Mouse (Mus musculus) cerebellum, adult 2 months (tissue): ENCODE results near the gene Bbx. TPM values are rescaled to one million over a fixed set of nuclear protein-coding genes. Genes with fewer than 3 reads are reported as not detected.

Experiments
- DNase-seq, 2 experiments: peaks; one replicate each; pipeline ENCODE4 v3.0.0; 2021
- H3K27ac ChIP-seq: fragments of 200-500 bp; 2 replicates; pipeline ENCODE4 v1.5.1; 2012; ENCODE audit warnings: low read length, control low read depth, inconsistent platforms; ENCODE audit not compliant: insufficient read depth
- H3K27me3 ChIP-seq: fragments of 200-500 bp; 2 replicates; pipeline ENCODE4 v1.6.1; 2012; ENCODE audit warnings: inconsistent platforms, mild to moderate bottlenecking, low read length, moderate library complexity; ENCODE audit not compliant: control insufficient read depth, insufficient read depth
- H3K4me1 ChIP-seq: fragments of 200-500 bp; 2 replicates; pipeline ENCODE4 v1.6.1; 2011; ENCODE audit warnings: low read length; ENCODE audit not compliant: control insufficient read depth, insufficient read depth
- H3K4me3 ChIP-seq: fragments of 200-500 bp; replicated peaks from 2 replicates; pipeline ENCODE3; 2011; ENCODE audit warnings: mild to moderate bottlenecking, low read depth, low read length, control low read depth; ENCODE audit not compliant: insufficient read depth
- CTCF ChIP-seq: fragments of 200-500 bp; IDR thresholded peaks from 2 replicates; pipeline ENCODE4 v1.5.1; 2011; ENCODE audit warnings: low read depth, mild to moderate bottlenecking, control low read depth, low read length, moderate library complexity, borderline replicate concordance; ENCODE audit not compliant: insufficient read depth
- POLR2A ChIP-seq: fragments of 200-500 bp; IDR thresholded peaks from 2 replicates; pipeline ENCODE4 v1.6.1; 2011; ENCODE audit warnings: low read length, control low read depth, borderline replicate concordance; ENCODE audit not compliant: insufficient read depth
- WGBS: fragments of 180-500 bp; shearing (Covaris S2); methylation state at CpG from one replicate; pipeline ENCODE4 v1.1.7; 2018; 5-methylcytosine and 5-hydroxymethylcytosine counted together
- polyA plus RNA-seq: library from polyadenylated mRNA; depleted of rRNA; stranded (reverse); fragments of >200 nt; gene quantifications from 2 replicates; pipeline ENCODE4 v1.2.3, GENCODE M21; 2012

Gene Bbx
- polyA plus RNA-seq, 1 experiment = 12.0 TPM

GRCm38 (mm10) chr16:50217084-50217483, 215.1 kb downstream of the Bbx start:
- Histone ChIP-seq H3K27ac (no peak overlapping the region), H3K4me1 (no peaks in the 10 kb centered on the region), H3K4me3 (no peak overlapping the region), H3K27me3 (no peaks in the 10 kb centered on the region)
- DNase-seq = no peak
- TF ChIP-seq CTCF (no peak), POLR2A (no peak)

GRCm38 (mm10) chr16:50211727-50212126, 220.5 kb downstream of the Bbx start:
- Histone ChIP-seq H3K27ac (no peak overlapping the region), H3K4me3 (no peak overlapping the region), H3K27me3 (no peaks in the 10 kb centered on the region), H3K4me1 (no peaks in the 10 kb centered on the region)
- 98% methylated on average over 4 of the region's 4 CpGs for WGBS
- TF ChIP-seq CTCF (no peak), POLR2A (no peak)
- no peak for DNase-seq

DNA sequence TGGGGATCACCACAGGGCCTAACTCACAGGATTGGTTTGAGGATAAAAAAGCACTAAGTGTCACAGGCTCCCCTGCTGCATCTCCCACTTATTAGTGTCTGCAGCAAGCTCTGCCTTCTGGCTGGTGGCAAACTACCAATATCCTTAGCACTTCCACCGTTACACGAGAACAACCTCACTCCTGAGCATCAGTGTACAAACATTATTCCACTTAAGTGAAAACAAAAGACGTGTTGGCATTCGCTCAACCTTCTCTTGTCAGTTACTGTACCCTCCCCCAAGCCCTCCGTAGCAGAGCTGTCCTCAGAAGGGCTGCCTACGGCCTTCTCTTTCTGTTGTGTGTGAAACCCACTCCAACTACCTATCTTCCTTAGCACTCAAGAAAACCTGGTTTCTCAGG, 221.0 kb downstream of the Bbx start:
- Histone ChIP-seq H3K27ac (no peak overlapping the region), H3K27me3 (no peaks in the 10 kb centered on the region), H3K4me1 (no peaks in the 10 kb centered on the region), H3K4me3 (no peak overlapping the region)
- TF ChIP-seq POLR2A = no peak
- TF ChIP-seq CTCF = no peak
- WGBS = 48% methylated on average over 6 of the region's 6 CpGs
- no peak for DNase-seq

DNA sequence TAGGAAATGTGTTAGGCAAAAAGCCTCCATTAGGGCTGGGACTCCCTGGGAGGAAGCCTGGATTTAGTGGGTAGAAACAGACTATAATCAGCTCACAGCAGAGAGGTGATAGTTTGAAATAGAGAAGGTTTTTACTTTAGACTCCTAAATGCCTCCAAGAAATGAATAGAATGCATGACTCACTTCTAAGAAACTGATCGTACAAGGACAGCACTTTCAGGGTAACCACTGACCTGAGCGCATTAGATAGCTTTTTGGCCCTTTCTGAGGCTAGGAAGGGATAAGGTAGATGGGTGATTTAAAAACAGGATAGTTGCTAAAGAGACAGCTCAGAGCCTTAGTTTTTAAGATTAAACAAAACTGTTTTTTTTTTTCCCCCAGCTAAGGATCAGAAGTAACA, 221.4 kb downstream of the Bbx start:
- TF ChIP-seq CTCF = no peak
- no peak for TF ChIP-seq POLR2A
- no peak overlapping the region for H3K27ac ChIP-seq
- H3K4me3 ChIP-seq = no peak overlapping the region
- H3K4me1 ChIP-seq = no peaks in the 10 kb centered on the region
- no peaks in the 10 kb centered on the region for H3K27me3 ChIP-seq
- whole genome bisulfite sequencing = 96% methylated on average over 2 of the region's 2 CpGs
- DNase-seq = no peak

GRCm38 (mm10) chr16:50204944-50205343, 227.2 kb downstream of the Bbx start:
- no peak for TF ChIP-seq CTCF
- TF ChIP-seq POLR2A = no peak
- DNase-seq = no peak

DNA sequence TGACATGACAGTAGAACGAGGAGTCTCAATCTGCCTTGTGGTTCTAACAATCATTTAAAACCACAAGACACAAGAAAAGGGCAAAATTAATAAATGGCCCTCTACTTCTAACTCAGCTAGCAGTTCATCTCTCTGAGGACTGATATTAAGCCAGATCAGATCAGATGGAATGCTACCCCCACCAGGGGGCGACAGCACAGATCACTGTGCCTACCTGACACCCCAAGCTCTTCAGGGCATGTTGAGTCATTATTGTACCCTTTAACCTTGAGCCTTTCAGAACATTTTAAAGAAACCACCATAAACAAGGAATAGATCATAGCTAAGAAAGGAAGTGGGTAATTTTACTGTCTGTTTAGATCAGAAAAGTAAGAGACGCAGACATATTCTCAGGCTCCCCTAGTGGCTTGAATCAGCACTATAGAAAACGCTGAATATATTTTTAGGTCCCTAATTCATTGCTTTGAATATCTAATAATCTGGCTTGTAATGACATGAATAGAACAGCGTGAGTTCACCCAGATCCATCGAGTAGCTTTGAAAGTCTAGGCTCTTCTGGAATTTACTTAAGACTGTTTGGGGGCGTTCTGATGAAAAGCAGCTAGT, 230.5 kb downstream of the Bbx start:
- DNase-seq = peak in 1 of 2 experiments; percentile 20
- Histone ChIP-seq H3K27me3 (no peaks in the 10 kb centered on the region), H3K27ac (no peak overlapping the region), H3K4me1 (peaks cover 6% of the 10 kb centered on the region), H3K4me3 (no peak overlapping the region)
- TF ChIP-seq POLR2A (no peak), CTCF (peak; percentile 55; the same call in 1 of the 2 replicates)
- WGBS = 89% methylated on average over 7 of the region's 7 CpGs

More at GRCm38 (mm10) chr16:50204944-50205343, 227.2 kb downstream of the Bbx start:
- H3K27me3 ChIP-seq = no peaks in the 10 kb centered on the region
- H3K4me1 ChIP-seq = peaks cover 6% of the 10 kb centered on the region
- no peak overlapping the region for H3K4me3 ChIP-seq
- WGBS = 90% methylated on average over 3 of the region's 3 CpGs
- H3K27ac ChIP-seq = no peak overlapping the region

DNA sequence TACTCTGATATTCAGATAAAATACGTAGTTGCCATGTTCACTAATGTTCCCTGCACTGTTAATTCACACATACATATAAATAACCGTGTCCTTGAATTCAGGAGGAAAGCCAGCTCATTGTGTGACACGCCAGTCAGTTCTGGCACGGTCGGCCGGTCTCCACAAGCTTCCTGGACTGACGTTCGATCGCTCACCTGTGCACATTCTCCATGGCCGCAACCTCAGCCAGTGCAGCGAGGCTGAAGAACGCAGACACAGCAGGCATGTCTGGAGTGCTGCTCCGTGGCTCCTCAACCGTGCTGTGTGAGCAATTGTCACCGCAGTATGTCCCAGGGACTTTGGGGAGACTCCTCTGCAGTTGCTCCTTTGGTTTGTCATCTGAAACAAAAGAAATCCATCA, 232.0 kb downstream of the Bbx start:
- Histone ChIP-seq H3K27ac (no peak overlapping the region), H3K4me3 (no peak overlapping the region), H3K27me3 (no peaks in the 10 kb centered on the region), H3K4me1 (peaks cover 6% of the 10 kb centered on the region)
- WGBS = 25% methylated on average over 15 of the region's 15 CpGs
- peak in 1 of 2 experiments; percentile 17 for DNase-seq
- TF ChIP-seq POLR2A (no peak), CTCF (no peak)

GRCm38 (mm10) chr16:50196118-50196517, 236.1 kb downstream of the Bbx start:
- TF ChIP-seq POLR2A = no peak
- H3K4me3 ChIP-seq = no peak overlapping the region
- DNase-seq = no peak
- peaks cover 6% of the 10 kb centered on the region for H3K4me1 ChIP-seq
- H3K27ac ChIP-seq = no peak overlapping the region
- 61% methylated on average over 4 of the region's 4 CpGs for WGBS
- H3K27me3 ChIP-seq = no peaks in the 10 kb centered on the region
